Mouse (Mus musculus) left cerebral cortex, postnatal 4 days (tissue): ENCODE measurements at regions not wholly inside any gene's neighbourhood (a gene's known extent, or its start where the extent isn't known, plus 50 kb on each side); places are given as distances from the start of the nearest gene placed in this dataset.

Source experiments
- DNase-seq: peaks from one replicate; pipeline ENCODE4 v3.0.0-alpha.2; 2022
- intact Hi-C: fragments of 180-260 bp; cut with DNase I; formaldehyde crosslinking; loops from one replicate; pipeline ENCODE4 v1.15.1; 2025

DNA sequence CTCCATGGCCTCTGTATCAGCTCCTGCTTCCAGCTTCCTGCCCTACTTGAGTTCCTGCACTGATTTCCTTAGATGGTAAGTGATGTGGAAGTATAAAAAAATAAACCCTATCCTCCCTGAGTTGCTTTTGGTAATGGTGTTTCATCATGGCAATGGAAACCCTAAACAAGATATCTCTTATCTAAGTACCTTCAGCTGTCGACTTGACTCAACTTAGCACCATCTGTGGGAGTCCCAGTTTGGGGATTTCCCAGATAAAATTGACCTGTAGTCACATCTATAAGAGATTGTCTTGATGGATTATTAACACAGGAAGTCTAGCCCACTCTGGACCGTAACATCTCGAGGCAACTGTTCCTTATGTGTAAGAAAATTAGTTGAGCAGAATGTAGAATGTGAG lies 570.2 kb upstream of the Gm10306 start:
- intact Hi-C loops = no loop called here
- DNase-seq = no peak

- intact Hi-C loops = no loop called here
- DNase-seq = no peak
Measured at GRCm38 (mm10) chr4:93990273-93990869, 566.0 kb upstream of the Gm10306 start.

DNA sequence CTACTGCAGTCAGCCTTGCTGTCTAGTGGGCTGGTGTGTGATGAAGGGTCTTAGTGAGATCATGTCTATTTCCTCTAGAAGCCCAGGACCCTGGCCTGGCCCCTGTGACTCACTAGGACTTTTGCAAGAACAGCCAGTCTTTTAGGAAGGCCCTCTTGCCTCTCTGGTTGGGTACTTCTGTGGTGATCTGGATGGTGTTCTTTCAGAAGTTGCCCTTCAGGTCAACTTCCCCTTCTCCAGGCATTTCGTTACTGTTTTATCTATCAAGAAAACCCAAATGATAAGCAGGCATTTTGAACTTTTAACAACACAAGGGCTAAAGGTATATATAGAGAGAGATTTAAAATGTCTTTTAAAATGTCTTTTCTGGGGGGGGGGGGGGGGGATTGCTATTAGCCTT lies 550.5 kb upstream of the Gm10306 start:
- intact Hi-C loops = loop anchor here (5.0 kb wide), 1 partner anchor 1979 kb away; no protein-coding TSS in a partner anchor
- no peak for DNase-seq

- intact Hi-C loops = loop anchor here (5.0 kb wide), 1 partner anchor 1980 kb away; no protein-coding TSS in a partner anchor
- peak; percentile 5 for DNase-seq
Measured at GRCm38 (mm10) chr4:94007088-94007768, 549.1 kb upstream of the Gm10306 start.

- no peak for DNase-seq
- intact Hi-C loops = no loop called here
Measured at GRCm38 (mm10) chr4:94015713-94016112, 540.6 kb upstream of the Gm10306 start.

DNA sequence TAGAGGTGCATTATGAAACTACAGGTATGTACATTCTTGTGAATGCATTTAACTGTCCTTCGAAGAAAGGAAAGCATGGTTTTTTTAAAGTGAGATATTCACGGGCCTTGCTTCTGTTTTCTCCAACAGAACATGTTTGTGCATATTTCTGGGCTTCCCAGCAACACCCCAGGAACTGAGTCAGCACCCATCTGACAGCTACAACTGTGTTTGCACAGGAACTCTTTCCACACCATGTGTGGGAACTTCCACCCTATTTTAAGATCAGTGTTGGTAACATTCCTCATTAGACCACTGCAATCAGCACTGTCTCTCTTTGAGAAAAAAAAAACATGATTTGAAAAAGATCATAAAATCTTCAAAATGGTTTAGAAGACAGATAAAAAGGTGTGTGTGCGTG lies 538.6 kb upstream of the Gm10306 start:
- intact Hi-C loops = no loop called here
- no peak for DNase-seq

DNA sequence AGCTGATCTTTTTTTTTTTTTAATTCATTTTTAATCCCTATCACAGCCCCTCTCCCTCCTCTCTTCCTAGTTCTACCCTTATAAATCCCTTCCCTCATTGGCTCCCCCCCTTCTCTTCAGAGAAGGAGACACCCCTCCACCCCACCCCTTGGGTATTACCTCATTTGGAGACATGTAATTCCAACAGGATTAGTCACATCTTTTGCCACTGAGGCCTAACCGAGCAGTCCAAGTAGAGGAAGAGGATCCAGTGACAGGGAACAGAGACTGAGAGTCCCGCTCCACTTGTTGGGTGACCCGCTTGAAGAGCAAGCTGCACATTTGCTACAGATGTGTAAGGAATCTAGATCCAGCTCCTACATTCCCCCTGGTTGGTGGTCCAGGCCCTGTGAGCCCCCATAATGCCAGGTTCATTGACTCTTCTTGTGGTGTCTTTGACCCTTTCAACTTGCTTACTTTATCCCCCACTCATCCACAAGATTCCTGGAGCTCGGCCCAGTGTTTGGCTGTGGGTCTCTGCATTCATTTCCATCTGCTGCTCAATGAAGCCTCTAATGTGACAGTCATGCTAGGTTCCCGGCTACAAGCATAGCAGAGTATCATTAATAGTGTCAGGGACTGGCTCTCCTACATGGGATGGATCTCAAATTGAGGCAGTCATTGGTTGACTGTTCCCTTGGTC lies 506.6 kb upstream of the Gm10306 start:
- DNase-seq = peak; percentile 60
- intact Hi-C loops = no loop called here

DNA sequence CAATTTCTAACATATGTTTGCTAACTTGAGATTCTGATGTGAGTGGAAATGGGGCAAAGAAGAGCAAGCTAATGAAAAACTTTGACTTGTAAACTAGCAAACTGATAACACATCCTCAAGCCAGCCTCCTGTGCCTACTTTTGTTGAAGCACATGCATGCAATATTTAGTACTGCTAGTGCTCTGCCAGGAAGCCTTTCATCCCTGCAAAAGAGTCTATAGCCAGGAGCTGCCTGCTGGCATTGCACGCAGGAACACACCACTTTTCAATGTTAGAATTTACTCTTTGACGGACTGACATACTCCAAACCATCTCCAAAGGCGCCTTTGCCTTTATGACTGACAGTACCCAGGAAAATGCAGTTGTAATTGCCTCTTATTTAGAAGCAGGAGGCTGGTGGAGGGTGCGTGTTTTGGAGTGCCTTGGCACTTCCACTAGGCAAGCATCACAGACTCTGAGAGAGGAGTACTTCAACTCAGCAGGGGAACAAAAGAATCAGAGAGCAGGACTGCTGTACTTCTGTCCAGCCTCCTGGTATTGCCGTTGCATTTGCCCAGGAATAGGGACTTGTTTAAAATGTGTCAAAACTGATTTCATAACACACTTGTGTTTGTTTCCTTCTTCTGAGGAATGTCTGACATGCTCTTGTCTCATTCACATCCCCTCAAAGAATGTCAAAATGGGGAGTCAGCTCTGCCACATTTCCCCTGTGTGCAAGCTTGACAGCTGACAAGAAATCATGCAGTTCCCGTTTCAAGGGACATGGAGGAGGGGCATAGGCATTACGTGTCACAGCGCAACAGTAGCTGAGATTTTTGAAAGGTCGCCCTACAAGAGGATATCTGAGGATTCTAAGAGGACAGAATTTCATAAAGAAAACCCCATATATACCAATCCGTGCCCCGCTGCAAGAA lies 503.8 kb upstream of the Gm10306 start:
- intact Hi-C loops = no loop called here
- no peak for DNase-seq

DNA sequence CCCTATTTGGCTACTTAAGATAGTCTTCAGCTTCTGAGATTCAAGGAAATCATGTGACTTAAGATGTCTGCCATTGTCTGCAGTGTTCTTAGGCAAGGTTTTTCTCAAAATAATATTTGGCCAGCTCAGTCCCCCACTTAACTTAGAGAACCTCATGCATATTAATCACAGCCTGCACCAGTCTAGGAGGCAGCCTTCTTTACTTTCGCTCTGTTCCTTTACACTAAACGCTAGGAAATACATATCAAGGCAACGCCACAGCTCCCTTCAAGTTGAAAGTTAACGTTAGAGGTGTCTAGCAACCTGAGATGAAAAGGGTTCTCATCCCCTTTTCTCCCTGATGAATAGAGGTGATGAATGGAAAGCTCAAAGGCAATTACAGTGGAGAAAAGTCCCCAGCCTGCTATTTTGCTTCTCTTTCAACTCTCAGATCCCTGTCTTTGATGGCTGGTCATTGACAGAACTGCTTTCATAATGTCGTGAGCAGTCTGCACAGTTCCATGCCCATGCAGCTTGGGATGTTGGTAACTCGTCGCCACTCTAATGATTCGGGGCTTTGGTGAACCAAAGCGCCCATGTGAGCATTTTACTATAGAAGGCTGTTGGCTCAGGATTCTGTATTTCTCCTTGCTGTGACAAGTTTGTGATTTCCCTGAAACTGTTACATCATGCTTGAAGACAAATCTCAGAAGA lies 483.0 kb upstream of the Gm10306 start:
- intact Hi-C loops = no loop called here
- no peak for DNase-seq

DNA sequence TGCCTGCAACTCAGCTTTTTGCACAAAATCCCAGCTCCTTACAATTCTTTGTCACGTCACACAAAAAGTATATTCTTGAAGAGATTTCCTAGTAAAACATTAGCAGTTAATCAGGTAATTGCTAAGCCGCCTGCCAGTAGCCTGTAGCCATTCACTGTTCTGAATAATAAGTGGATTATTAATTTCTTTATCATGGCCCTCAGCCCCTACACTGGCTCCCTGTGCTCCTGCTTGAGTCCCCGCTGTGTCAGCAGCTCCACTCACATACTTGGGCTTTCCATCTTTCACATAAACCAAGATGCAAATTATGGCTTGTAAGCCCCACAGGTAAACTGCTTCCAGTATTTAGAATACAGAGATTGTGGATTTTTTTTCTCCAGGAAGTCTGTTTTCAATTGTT lies 473.5 kb upstream of the Gm10306 start:
- intact Hi-C loops = no loop called here
- DNase-seq = no peak

DNA sequence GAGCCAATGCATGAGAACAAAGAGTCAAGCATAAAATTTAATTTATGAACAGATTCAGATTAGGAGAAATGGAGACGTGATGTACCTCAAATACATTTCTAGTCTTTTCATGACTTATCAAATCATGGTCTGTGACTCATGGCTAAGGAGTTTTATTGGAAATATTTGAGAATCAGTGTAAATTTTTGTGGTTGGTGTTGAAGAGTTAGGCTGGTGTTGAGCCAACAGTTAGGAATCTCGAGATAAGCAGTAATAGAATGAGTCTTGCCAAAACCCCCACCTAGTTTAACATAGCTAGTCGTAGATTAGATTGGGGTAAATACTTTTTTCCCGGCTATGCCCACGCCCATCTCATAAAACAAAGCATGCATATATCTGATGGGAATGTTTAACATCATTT lies 462.0 kb upstream of the Gm10306 start:
- intact Hi-C loops = no loop called here

DNA sequence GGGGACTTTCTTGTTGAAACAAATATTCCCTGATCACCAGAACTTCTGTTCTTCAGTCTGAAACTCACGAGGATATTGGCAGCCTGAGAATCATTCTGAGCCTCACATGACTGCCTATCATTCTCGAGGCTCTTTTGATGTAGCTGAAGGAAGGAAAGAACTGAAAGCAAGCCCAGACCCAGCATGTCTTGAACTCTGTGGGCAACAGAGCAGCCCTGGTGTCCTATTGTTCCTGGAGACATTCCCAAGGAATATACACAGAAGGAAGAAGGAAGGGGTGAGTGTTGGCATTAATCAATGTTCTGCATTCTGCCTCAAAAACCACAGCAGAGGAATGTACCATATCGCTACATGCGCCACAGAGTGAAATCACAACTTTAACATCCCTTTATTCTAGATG lies 449.4 kb upstream of the Gm10306 start:
- no peak for DNase-seq
- intact Hi-C loops = no loop called here

More for the DNA sequence above, 462.0 kb upstream of the Gm10306 start:
- no peak for DNase-seq

DNA sequence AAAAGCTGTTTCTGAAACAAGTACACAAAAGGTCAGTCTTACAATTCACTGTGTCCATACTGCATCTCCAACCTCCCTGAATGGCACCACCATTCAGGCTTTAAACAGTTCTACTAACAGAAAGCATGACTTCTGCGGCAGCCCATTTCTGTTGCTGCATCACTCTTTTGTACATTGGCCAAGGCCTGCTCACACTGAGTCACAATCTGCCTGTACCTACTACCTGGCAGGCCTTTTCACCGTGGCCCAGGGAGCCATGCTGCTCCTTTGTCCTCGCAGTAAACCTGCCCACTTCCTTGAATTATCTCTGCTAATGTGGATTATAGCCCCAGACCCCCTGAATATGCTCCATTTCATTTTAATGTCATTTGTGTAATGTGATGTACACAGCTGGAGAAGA lies 439.5 kb upstream of the Gm10306 start:
- intact Hi-C loops = no loop called here

GRCm38 (mm10) chr4:94124177-94124576 lies 432.2 kb upstream of the Gm10306 start:
- DNase-seq = peak; percentile 3
- intact Hi-C loops = no loop called here

More for the DNA sequence above, 439.5 kb upstream of the Gm10306 start:
- DNase-seq = peak; percentile 11

- intact Hi-C loops = no loop called here
Measured at GRCm38 (mm10) chr4:94137921-94138320, 418.4 kb upstream of the Gm10306 start.

DNA sequence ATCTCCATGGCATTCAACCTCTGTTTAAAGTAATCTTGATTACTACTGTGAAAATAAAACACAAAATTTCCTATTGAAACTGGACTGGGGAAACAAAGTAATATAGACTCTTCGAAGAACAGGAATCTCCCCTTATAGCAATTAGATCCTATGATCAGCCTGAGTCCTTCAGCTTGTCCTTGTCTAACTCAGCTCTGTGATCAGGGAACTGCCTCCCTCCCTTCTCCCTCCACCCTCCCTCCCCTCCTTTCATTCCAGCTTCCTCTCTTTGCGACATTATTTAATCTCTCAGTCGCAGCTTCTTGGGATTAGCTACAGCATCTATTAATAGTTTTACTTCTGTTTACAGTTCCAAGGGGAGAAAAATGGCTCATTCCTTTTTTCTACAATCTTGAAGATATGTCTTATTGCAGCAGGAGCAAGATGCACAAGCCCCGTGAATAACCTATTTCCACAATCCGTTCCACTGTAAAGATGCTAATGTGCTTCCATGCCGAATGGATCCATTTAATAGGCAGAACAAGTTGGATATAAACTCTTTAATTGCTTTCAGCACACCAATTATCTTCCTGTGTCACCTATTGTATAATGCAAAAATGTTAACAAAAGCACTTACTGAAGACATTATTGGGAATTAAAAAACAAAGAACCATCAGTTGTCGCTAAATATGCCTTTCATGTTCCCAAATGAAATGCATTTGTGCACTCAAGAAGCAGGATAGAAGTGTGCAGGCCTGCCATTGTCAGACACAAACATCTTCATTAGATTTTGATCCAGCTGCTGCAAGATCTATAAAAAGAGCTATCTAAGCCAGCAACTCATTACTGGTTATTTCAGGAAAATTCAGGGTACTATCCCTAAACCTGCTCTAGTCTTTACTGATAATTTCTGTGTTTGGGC lies 411.2 kb upstream of the Gm10306 start:
- no peak for DNase-seq
- intact Hi-C loops = no loop called here

More at GRCm38 (mm10) chr4:94137921-94138320, 418.4 kb upstream of the Gm10306 start:
- no peak for DNase-seq

- intact Hi-C loops = no loop called here
- DNase-seq = no peak
Measured at GRCm38 (mm10) chr4:94147964-94148533, 408.3 kb upstream of the Gm10306 start.

DNA sequence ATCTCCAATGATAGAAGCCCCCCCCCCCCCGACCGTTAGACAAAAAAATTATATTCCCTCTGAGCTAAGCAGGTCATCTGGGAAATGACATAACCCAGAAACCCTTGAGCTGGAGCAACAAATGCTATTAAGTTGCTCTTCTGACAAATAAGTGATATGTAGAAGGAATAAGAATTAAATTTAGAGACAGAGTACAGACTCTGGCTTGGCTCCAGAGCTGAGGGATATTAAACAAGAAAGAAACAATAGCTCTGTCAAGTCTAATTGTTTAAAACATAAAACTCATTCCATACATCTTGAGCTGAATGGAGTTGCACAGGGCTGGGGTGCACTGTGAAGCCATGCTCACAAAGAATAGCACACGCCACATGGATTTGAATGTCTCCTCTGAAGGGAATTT lies 407.3 kb upstream of the Gm10306 start:
- DNase-seq = no peak
- intact Hi-C loops = no loop called here

- peak; percentile 3 for DNase-seq
- intact Hi-C loops = no loop called here
Measured at GRCm38 (mm10) chr4:94160620-94161019, 395.7 kb upstream of the Gm10306 start.
